Mouse (Mus musculus) brain, embryonic 14.5 days (tissue): ENCODE measurements around the gene Hecw2.

ENCODE experiments used
- CTCF ChIP-seq: fragments of 200-500 bp; IDR thresholded peaks from 2 replicates; pipeline ENCODE4 v1.5.1; 2012; ENCODE audit warnings: inconsistent platforms, mild to moderate bottlenecking, moderate library complexity, borderline replicate concordance; ENCODE audit not compliant: insufficient read depth, insufficient read length; ENCODE audit errors: extremely low read depth
- POLR2A ChIP-seq: fragments of 200-500 bp; IDR thresholded peaks from 2 replicates; pipeline ENCODE4 v1.6.1; 2012; ENCODE audit warnings: mild to moderate bottlenecking, inconsistent platforms, borderline replicate concordance; ENCODE audit not compliant: poor library complexity, insufficient read depth, insufficient read length, severe bottlenecking; ENCODE audit errors: extremely low read depth

DNA sequence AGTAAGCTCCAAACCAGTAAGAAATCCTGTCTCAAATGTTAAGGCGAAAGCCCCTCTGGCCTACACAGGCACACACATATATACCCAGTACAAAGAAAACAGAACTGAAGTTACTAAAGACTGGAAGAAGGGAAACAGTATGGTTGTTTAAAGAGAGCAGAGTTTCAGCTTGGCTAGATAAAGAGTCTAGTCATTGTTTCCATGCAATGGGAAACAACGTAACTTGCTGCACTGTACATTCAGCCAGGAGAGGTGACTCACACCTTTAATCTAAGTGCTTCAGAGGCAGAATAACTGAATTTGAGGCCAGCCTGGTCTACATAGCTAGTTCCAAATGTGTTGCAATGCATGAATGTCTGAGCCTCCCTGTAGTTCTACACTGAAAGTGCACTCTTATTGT is 18.4 kb downstream of the Hecw2 start:
- TF ChIP-seq POLR2A (no peak), CTCF (no peak)
